Mouse (Mus musculus) embryonic fibroblast, embryonic 13.5 days (primary cell): ENCODE data around the gene Gcn1l1.

Experiments
- CTCF ChIP-seq: IDR thresholded peaks from 2 replicates; pipeline ENCODE4 v1.5.1; 2011; ENCODE audit warnings: mild to moderate bottlenecking, control low read depth, low read length, moderate library complexity, borderline replicate concordance; ENCODE audit not compliant: insufficient read depth
- POLR2A ChIP-seq: IDR thresholded peaks from 2 replicates; pipeline ENCODE4 v1.6.1; 2011; ENCODE audit warnings: low read depth, mild to moderate bottlenecking, control low read depth, low read length, moderate library complexity

DNA sequence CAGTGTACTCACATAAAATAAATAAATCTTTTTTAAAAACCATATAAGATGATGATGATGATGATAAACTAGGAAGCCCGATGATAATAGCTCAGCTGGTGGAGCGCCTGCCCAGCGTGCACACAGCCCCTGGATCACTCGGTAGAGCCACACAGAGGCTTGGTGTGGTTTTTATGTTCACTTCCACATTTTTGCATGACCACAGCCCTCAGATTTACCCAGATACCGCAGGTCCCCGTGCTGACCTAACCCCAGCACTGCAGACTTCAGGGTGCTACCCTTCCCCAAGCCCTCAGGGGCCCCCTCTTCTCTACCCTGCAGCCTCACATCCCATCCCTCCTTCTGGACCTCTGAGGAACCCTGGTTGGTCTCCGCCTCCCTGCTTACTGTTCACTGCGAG lies 63.0 kb downstream of the Gcn1l1 start:
- TF ChIP-seq CTCF (no peak), POLR2A (no peak)
